Mouse (Mus musculus): ENCODE data around the gene 4930469K13Rik. TPM values are rescaled to one million over a fixed set of nuclear protein-coding genes. Genes with fewer than 3 reads are reported as not detected.

Gene 4930469K13Rik
- polyA plus RNA-seq, 1 experiment from 2014 or later, result 16.5 TPM

DNA sequence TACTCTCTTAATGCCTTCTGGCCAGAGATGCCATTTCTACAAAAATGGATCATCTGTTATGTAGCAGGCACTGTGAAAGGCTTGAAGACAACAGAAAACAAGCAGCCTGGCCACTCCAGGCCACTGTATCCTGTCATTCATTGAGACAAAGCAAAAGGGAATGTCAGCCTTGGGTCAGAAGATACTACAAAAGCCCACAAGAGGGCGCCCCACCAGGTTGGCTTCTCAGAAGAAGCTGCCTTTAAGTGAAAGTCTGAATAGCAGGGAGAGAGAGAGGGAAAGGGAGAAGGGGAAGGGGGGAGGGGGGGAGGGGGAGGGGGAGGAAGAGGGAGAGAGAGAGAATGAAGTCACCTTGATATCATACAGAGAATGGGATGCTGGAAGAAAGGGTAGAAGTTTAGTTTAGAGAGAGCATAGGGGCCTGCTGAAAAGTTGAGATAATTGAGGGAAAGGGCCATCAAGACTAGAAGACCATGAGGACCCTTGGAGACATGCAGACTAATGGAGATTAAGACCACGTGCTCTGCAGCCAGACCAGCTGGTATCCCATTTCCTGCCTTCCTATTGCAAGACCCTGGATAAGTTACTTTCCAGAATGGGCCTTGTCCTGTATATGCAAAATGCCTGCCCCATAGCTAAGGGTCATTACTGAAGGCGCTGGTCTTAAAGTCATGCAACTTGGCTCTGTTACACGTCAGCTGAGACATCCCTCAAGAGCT, 154.1 kb downstream of the 4930469K13Rik start:
- Histone ChIP-seq H3K36me3 (replicated peaks; ENCODE audit: control insufficient read depth, insufficient read depth) (no peaks in the 10 kb centered on the region), H3K9ac (no peak overlapping the region), H3K4me1 (replicated peaks; ENCODE audit: control insufficient read depth, insufficient read depth, low read length) (no peaks in the 10 kb centered on the region), H3K4me3 (replicated peaks; ENCODE audit: low read length) (no peak overlapping the region), H3K4me2 (replicated peaks) (no peak overlapping the region), H3K27me3 (ENCODE audit: control insufficient read depth, insufficient read depth, low read length) (no peaks in the 10 kb centered on the region), H3K27ac (no peak overlapping the region), H3K9me3 (ENCODE audit: control insufficient read depth, low read length) (no peaks in the 10 kb centered on the region)
- DNase-seq (ENCODE audit: low spot score), result no peak
- ATAC-seq (ENCODE audit: low FRiP score), result no peak
- WGBS, result 69% methylated on average over 4 of the region's 4 CpGs

DNA sequence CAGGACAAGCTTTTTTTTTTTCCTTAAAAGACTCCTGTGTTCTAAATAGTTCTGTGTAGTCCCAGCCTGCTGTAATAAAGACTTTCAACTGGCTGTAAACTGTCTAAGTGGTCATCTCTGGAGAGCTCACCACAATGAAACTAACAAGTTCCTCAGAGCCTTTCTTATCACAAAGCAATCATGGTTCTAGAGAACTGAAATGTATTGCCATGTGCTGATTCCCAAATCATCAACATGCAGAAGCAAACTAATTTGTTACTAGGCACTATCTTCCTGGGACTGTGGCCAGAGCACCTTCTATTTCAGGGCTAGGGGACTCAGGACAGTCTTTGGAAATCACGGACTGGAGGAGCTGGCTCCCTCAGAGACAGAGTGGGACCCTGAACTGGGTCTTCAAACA, 154.8 kb downstream of the 4930469K13Rik start:
- no peak overlapping the region for H3K9ac ChIP-seq
- no peak for DNase-seq (ENCODE audit: low spot score)
- H3K4me2 ChIP-seq (replicated peaks), result no peak overlapping the region
- H3K27me3 ChIP-seq (ENCODE audit: control insufficient read depth, insufficient read depth, low read length), result no peaks in the 10 kb centered on the region
- H3K27ac ChIP-seq, result no peak overlapping the region
- no peaks in the 10 kb centered on the region for H3K4me1 ChIP-seq (replicated peaks; ENCODE audit: control insufficient read depth, insufficient read depth, low read length)
- ATAC-seq (ENCODE audit: low FRiP score), result no peak
- no peak overlapping the region for H3K4me3 ChIP-seq (replicated peaks; ENCODE audit: low read length)
- WGBS, result 79% methylated on average over 1 of the region's 1 CpGs
- no peaks in the 10 kb centered on the region for H3K36me3 ChIP-seq (replicated peaks; ENCODE audit: control insufficient read depth, insufficient read depth)
- no peaks in the 10 kb centered on the region for H3K9me3 ChIP-seq (ENCODE audit: control insufficient read depth, low read length)

DNA sequence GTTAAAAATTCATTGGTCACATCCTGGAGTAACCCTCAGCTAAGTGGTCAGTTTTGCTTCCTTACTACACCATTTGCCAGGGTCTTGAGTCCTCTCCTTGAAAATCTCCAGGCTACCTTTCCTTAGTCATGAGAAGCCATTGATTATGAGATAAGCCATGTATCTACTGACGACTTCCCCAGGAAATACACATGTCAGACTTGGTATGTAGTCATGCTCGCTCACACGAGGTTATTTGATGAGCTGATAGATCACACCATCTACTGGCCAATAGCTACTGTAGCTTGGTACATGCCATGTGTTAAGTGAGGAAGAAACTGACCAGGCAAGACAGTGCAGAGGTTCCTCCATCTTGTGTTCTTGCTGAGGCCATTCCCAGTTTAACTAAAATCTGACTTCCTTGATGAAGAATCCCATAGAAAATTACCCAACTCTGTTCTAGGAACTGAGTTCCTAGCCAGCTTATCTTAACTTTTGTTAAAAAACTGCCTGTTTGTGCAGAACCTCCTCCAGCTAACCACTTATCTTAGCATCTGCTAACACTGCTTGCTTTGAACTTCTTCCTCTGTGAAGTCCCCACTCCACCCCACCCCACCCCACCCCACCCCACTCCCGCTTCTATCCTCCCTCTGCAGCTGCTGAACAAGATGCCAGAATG, 158.8 kb downstream of the 4930469K13Rik start:
- H3K4me1 ChIP-seq (replicated peaks; ENCODE audit: control insufficient read depth, insufficient read depth, low read length), result no peaks in the 10 kb centered on the region
- H3K4me2 ChIP-seq (replicated peaks), result no peak overlapping the region
- no peak overlapping the region for H3K27ac ChIP-seq
- H3K9me3 ChIP-seq (ENCODE audit: control insufficient read depth, low read length), result no peaks in the 10 kb centered on the region
- H3K9ac ChIP-seq, result no peak overlapping the region
- 86% methylated on average over 4 of the region's 4 CpGs for WGBS
- no peak for ATAC-seq (ENCODE audit: low FRiP score)
- DNase-seq (ENCODE audit: low spot score), result no peak
- H3K4me3 ChIP-seq (replicated peaks; ENCODE audit: low read length), result no peak overlapping the region
- no peaks in the 10 kb centered on the region for H3K36me3 ChIP-seq (replicated peaks; ENCODE audit: control insufficient read depth, insufficient read depth)
- H3K27me3 ChIP-seq (ENCODE audit: control insufficient read depth, insufficient read depth, low read length), result no peaks in the 10 kb centered on the region

DNA sequence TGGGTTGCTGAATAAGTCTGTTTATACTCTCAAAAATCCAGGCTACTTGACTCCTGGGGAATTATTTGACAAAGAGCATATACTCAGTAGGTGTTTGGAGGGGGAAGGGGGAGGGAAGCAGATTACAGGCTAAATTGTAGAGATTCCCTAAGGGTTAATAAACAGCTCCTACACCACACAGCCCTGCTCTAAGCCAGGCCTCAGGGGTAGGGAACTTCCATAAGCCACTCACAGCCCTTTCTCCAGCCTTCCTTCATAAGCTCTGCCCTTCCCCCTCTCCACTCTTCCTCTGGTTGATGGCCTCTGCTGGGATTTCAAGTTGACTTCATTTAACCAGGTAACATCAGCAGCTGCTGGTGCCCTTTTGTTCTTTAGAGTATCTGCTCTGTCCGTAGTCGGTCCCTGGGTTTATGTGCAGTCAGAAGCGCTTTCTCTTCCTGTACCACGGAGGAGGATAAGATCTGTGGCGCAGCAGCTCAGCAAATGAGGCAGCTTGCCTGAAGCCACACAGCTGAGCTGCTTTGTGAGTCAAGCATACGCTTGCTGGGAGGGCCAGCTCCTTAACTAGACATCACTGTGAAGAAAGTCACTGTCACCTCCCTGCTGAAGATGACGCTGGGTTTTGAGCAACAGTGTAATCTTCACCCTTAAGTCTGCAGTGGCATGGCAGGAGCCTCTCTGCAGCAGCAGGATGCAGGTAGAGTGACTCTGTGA, 159.6 kb downstream of the 4930469K13Rik start:
- no peak overlapping the region for H3K9ac ChIP-seq
- WGBS, result 57% methylated on average over 7 of the region's 7 CpGs
- H3K9me3 ChIP-seq (ENCODE audit: control insufficient read depth, low read length), result no peaks in the 10 kb centered on the region
- ATAC-seq (ENCODE audit: low FRiP score) (no peak), DNase-seq (ENCODE audit: low spot score) (no peak)
- H3K27ac ChIP-seq, result no peak overlapping the region
- H3K4me2 ChIP-seq (replicated peaks), result no peak overlapping the region
- no peaks in the 10 kb centered on the region for H3K27me3 ChIP-seq (ENCODE audit: control insufficient read depth, insufficient read depth, low read length)
- no peaks in the 10 kb centered on the region for H3K36me3 ChIP-seq (replicated peaks; ENCODE audit: control insufficient read depth, insufficient read depth)
- no peaks in the 10 kb centered on the region for H3K4me1 ChIP-seq (replicated peaks; ENCODE audit: control insufficient read depth, insufficient read depth, low read length)
- no peak overlapping the region for H3K4me3 ChIP-seq (replicated peaks; ENCODE audit: low read length)

DNA sequence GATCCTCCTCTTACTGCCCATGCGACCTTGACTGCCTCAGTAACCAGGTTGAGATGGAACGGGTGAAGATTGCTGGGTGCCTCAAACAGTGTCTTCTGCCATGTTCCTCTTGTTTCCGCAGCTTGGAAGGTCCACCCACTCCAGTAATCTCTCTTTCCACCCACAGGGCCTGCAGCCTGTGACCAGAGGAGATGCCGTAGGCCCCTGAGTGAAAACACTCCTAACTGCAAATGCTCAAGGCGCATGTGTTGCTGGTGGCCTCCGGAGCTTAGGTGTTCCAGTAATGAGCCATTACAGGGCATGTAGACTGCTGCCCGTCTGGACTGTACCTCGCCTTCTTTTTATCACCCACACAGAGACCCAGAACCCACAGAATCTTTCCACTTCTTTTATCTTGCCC, 160.7 kb downstream of the 4930469K13Rik start:
- Histone ChIP-seq H3K4me3 (replicated peaks; ENCODE audit: low read length) (no peak overlapping the region), H3K9me3 (ENCODE audit: control insufficient read depth, low read length) (no peaks in the 10 kb centered on the region), H3K27me3 (ENCODE audit: control insufficient read depth, insufficient read depth, low read length) (no peaks in the 10 kb centered on the region), H3K4me2 (replicated peaks) (no peak overlapping the region), H3K4me1 (replicated peaks; ENCODE audit: control insufficient read depth, insufficient read depth, low read length) (no peaks in the 10 kb centered on the region), H3K9ac (no peak overlapping the region), H3K27ac (no peak overlapping the region), H3K36me3 (replicated peaks; ENCODE audit: control insufficient read depth, insufficient read depth) (no peaks in the 10 kb centered on the region)
- ATAC-seq (ENCODE audit: low FRiP score) (no peak), DNase-seq (ENCODE audit: low spot score) (no peak)
- WGBS, result 93% methylated on average over 8 of the region's 8 CpGs

DNA sequence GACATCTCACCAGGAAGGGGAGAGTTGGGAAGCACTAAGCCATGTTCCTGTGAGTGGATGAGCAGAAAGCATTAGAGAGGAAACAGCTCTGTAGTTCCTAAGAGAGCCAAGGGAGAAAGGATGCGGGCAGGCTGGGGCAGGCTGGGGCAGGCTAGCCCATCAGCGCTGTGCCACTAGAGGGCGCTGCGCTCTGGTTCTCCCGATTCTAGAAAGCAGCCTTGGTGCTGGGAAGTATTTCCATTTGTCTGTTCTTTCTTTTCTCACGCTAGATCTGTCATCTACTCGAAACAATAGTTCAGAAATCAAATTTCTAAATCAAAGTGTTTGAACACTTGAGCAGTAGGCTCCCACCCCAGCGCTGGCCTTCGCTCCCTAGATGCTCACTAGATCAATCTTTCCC, 164.1 kb downstream of the 4930469K13Rik start:
- DNase-seq (ENCODE audit: low spot score) (no peak), ATAC-seq (ENCODE audit: low FRiP score) (no peak)
- H3K4me3 ChIP-seq (replicated peaks; ENCODE audit: low read length), result no peak overlapping the region
- no peaks in the 10 kb centered on the region for H3K9me3 ChIP-seq (ENCODE audit: control insufficient read depth, low read length)
- no peak overlapping the region for H3K4me2 ChIP-seq (replicated peaks)
- H3K9ac ChIP-seq, result no peak overlapping the region
- H3K27ac ChIP-seq, result no peak overlapping the region
- peaks cover under 1% of the 10 kb centered on the region; the same call in 1 of the 2 replicates for H3K4me1 ChIP-seq (replicated peaks; ENCODE audit: control insufficient read depth, insufficient read depth, low read length)
- 67% methylated on average over 9 of the region's 9 CpGs for WGBS
- no peaks in the 10 kb centered on the region for H3K36me3 ChIP-seq (replicated peaks; ENCODE audit: control insufficient read depth, insufficient read depth)
- H3K27me3 ChIP-seq (ENCODE audit: control insufficient read depth, insufficient read depth, low read length), result no peaks in the 10 kb centered on the region

DNA sequence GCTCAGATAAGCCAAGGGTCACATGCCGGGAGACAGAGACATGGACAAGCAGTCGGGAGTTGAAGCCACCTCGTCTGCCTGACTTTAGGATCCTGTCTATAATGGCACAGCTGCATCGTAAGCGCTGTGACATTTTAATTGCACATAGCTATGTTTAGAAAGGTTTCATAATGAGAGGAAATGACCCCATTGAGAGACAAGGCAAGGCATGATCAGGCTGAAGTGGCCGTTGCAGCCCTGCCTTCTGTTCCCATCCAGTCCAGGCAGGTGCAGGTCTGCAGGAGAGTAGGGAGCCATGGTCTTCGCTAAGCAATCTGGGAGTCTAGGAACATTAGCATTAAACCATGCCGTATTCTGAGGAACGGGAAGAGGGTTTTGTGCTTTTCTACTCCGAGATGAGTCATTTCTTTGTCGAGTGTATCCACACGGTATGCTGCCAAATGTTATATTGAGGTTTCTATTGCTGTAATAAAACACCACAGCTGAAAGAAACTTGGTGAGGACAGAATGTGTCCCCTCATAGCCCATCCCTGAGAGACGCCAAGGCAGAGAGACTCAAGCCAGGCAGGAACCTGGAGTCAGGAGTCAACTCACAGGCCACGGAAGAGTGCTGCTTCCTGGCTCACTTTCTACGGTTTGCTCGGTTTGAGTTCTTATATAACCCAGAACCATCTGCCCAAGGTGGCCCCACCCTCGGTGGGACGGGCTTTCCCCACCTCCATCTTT, 165.8 kb downstream of the 4930469K13Rik start:
- Histone ChIP-seq H3K4me2 (replicated peaks) (no peak overlapping the region), H3K36me3 (replicated peaks; ENCODE audit: control insufficient read depth, insufficient read depth) (no peaks in the 10 kb centered on the region), H3K4me1 (replicated peaks; ENCODE audit: control insufficient read depth, insufficient read depth, low read length) (peaks cover 4% of the 10 kb centered on the region; the same call in 1 of the 2 replicates), H3K9me3 (ENCODE audit: control insufficient read depth, low read length) (no peaks in the 10 kb centered on the region), H3K9ac (no peak overlapping the region), H3K27me3 (ENCODE audit: control insufficient read depth, insufficient read depth, low read length) (no peaks in the 10 kb centered on the region), H3K4me3 (replicated peaks; ENCODE audit: low read length) (no peak overlapping the region), H3K27ac (no peak overlapping the region)
- ATAC-seq (ENCODE audit: low FRiP score) (no peak), DNase-seq (ENCODE audit: low spot score) (no peak)
- 75% methylated on average over 18 of the region's 18 CpGs for WGBS

DNA sequence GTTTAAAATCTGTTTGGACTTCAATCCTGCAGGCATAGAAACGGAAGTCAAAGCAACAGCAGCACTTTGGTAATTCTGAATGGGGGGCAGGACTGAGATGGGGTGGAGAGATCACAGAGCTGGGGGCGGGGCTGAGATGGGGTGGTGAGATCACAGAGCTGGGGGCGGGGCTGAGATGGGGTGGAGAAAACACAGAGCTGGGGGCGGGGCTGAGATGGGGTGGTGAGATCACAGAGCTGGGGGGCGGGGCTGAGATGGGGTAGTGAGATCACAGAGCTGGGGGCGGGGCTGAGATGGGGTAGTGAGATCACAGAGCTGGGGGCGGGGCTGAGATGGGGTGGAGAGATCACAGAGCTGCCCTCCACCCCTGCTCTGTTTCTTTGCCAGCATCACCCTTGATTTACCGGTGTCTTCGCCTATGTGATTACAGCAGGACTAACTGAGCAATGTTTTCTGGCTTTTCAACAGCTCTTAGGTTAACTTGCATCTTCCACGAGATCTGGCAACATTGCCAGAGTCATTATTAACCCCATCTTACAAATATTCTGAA, 166.4 kb downstream of the 4930469K13Rik start:
- Histone ChIP-seq H3K27me3 (ENCODE audit: control insufficient read depth, insufficient read depth, low read length) (no peaks in the 10 kb centered on the region), H3K4me3 (replicated peaks; ENCODE audit: low read length) (no peak overlapping the region), H3K27ac (no peak overlapping the region), H3K36me3 (replicated peaks; ENCODE audit: control insufficient read depth, insufficient read depth) (no peaks in the 10 kb centered on the region), H3K9me3 (ENCODE audit: control insufficient read depth, low read length) (no peaks in the 10 kb centered on the region), H3K4me1 (replicated peaks; ENCODE audit: control insufficient read depth, insufficient read depth, low read length) (peaks cover 5% of the 10 kb centered on the region; the same call in 1 of the 2 replicates), H3K9ac (no peak overlapping the region), H3K4me2 (replicated peaks) (no peak overlapping the region)
- WGBS, result 20% methylated on average over 10 of the region's 10 CpGs
- no peak for ATAC-seq (ENCODE audit: low FRiP score)
- DNase-seq (ENCODE audit: low spot score), result no peak

DNA sequence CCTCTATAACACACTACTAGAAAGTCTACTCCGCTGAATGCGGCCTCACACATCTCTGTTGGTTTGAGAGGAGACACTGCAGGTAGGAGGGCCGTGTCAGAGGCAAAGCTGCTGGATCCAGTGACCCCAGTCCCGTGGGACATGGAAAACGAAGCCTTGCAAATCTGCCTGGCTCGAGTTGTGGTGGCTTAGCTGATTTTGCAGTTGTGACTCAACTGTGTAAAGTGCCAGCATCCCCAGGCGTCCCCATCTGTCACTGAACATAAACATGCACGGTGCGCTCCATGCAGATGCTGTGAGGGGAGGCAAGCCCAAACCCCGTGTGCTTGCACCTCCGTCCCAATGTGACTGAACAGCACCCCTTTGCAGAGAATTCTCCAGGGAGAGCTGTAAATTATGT, 168.9 kb downstream of the 4930469K13Rik start:
- DNase-seq (ENCODE audit: low spot score) (no peak), ATAC-seq (ENCODE audit: low FRiP score) (no peak)
- no peaks in the 10 kb centered on the region for H3K9me3 ChIP-seq (ENCODE audit: control insufficient read depth, low read length)
- H3K36me3 ChIP-seq (replicated peaks; ENCODE audit: control insufficient read depth, insufficient read depth), result no peaks in the 10 kb centered on the region
- peaks cover 18% of the 10 kb centered on the region for H3K4me1 ChIP-seq (replicated peaks; ENCODE audit: control insufficient read depth, insufficient read depth, low read length)
- no peak overlapping the region for H3K27ac ChIP-seq
- no peaks in the 10 kb centered on the region for H3K27me3 ChIP-seq (ENCODE audit: control insufficient read depth, insufficient read depth, low read length)
- H3K9ac ChIP-seq, result no peak overlapping the region
- H3K4me3 ChIP-seq (replicated peaks; ENCODE audit: low read length), result no peak overlapping the region
- WGBS, result 58% methylated on average over 11 of the region's 11 CpGs
- no peak overlapping the region for H3K4me2 ChIP-seq (replicated peaks)
